Comparison of ENCODE assay signal across 9 mouse cellular contexts in genomic region chr2:151874551-151874950, GRCm38 (mm10). TPM values are rescaled to one million over a fixed set of nuclear protein-coding genes. Genes with fewer than 3 reads are reported as not detected.
A peak's percentile ranks its signal among the peaks of the same experiment; 100 is the strongest.
DNase-seq lines count a peak whose midpoint lies in the region; ATAC-seq and TF ChIP-seq lines count a peak whose summit lies in the region.
"Had no signal": no experiment of that assay in that cellular context is flagged by ENCODE, and none has a peak within 500 bp of the region (broad histone marks: within the 10 kb centered on the region; RNA-seq: fewer than 3 reads in every experiment).

No protein-coding gene starts in this region.

- intact Hi-C loops in left cerebral cortex, postnatal 14 days (cut with DNase I): no loop called here

- H3K9ac ChIP-seq in forebrain, embryonic 14.5 days (ENCODE audit: low read length): no peak overlapping the region
- no peak overlapping the region for H3K9ac ChIP-seq in embryonic facial prominence, embryonic 11.5 days (replicated peaks; ENCODE audit: low read length)
- H3K9ac ChIP-seq: limb, embryonic 15.5 days had no signal

- no peak overlapping the region for H3K27ac ChIP-seq in forebrain, embryonic 14.5 days (ENCODE audit: low read depth, low read length)
- no peak overlapping the region for H3K27ac ChIP-seq in forebrain, embryonic 10.5 days
- H3K27ac ChIP-seq in embryonic facial prominence, embryonic 11.5 days (replicated peaks; ENCODE audit: low read depth, low read length): no peak overlapping the region
- H3K27ac ChIP-seq: limb, embryonic 15.5 days had no signal

- DNase-seq in forebrain, embryonic 14.5 days (ENCODE audit: low spot score): peak; percentile 22
- DNase-seq in forebrain, embryonic 10.5 days (ENCODE audit: extremely low spot score, low spot score): no peak
- DNase-seq in left cerebral cortex, postnatal 14 days (ENCODE audit: low spot score in 2 of 2): peak; percentile 52 to 54
- no peak for DNase-seq in left cerebral cortex, adult 11 months (ENCODE audit: low spot score)
- peak; percentile 51 for DNase-seq in embryonic facial prominence, embryonic 11.5 days (ENCODE audit: low spot score)
- no peak for DNase-seq in spleen, postnatal 36 days (ENCODE audit: low spot score in 2 of 2)
- DNase-seq in gastrocnemius, postnatal 25 days: no peak

- peak; percentile 40 for TF ChIP-seq CTCF in E14TG2a.4 (conservative IDR thresholded peaks at IDR 0.05; ENCODE audit: low read length)

- no peak for ATAC-seq in forebrain, embryonic 14.5 days
- ATAC-seq in embryonic facial prominence, embryonic 11.5 days (replicated peaks; ENCODE audit: insufficient number of reproducible peaks, low FRiP score, low TSS enrichment, low read depth): no peak

- no peaks in the 10 kb centered on the region for H3K9me3 ChIP-seq in forebrain, embryonic 14.5 days (replicated peaks; ENCODE audit: control insufficient read depth, low read length)
- H3K9me3 ChIP-seq in forebrain, embryonic 10.5 days: no peaks in the 10 kb centered on the region
- no peaks in the 10 kb centered on the region for H3K9me3 ChIP-seq in E14TG2a.4 (ENCODE audit: low read length)
- no peaks in the 10 kb centered on the region for H3K9me3 ChIP-seq in embryonic facial prominence, embryonic 11.5 days (replicated peaks; ENCODE audit: control insufficient read depth, low read length)
- H3K9me3 ChIP-seq: limb, embryonic 15.5 days had no signal

- no peaks in the 10 kb centered on the region for H3K4me1 ChIP-seq in forebrain, embryonic 14.5 days (ENCODE audit: control insufficient read depth, insufficient read depth, low read length)
- peaks cover 2% of the 10 kb centered on the region; the same call in 1 of the 2 replicates for H3K4me1 ChIP-seq in forebrain, embryonic 10.5 days
- H3K4me1 ChIP-seq in E14TG2a.4 (replicated peaks; ENCODE audit: low read depth, low read length): peaks cover 3% of the 10 kb centered on the region; the same call in 1 of the 2 replicates
- no peaks in the 10 kb centered on the region for H3K4me1 ChIP-seq in embryonic facial prominence, embryonic 11.5 days (ENCODE audit: control insufficient read depth, insufficient read depth, low read length)

- H3K4me3 ChIP-seq in forebrain, embryonic 14.5 days (ENCODE audit: low read depth, low read length): no peak overlapping the region
- H3K4me3 ChIP-seq in forebrain, embryonic 10.5 days: no peak overlapping the region
- no peak overlapping the region for H3K4me3 ChIP-seq in E14TG2a.4 (replicated peaks; ENCODE audit: low read length)
- H3K4me3 ChIP-seq in embryonic facial prominence, embryonic 11.5 days (ENCODE audit: low read depth, low read length): no peak overlapping the region
- H3K4me3 ChIP-seq: limb, embryonic 15.5 days had no signal

- H3K36me3 ChIP-seq in forebrain, embryonic 14.5 days (ENCODE audit: control insufficient read depth, insufficient read depth, low read length): no peaks in the 10 kb centered on the region
- no peaks in the 10 kb centered on the region for H3K36me3 ChIP-seq in forebrain, embryonic 10.5 days (replicated peaks)
- no peaks in the 10 kb centered on the region for H3K36me3 ChIP-seq in E14TG2a.4 (ENCODE audit: insufficient read depth, low read length)
- H3K36me3 ChIP-seq in embryonic facial prominence, embryonic 11.5 days (replicated peaks; ENCODE audit: control insufficient read depth, insufficient read depth, low read depth, low read length): no peaks in the 10 kb centered on the region
- H3K36me3 ChIP-seq: limb, embryonic 15.5 days had no signal

- no peak overlapping the region for H3K4me2 ChIP-seq in forebrain, embryonic 14.5 days (ENCODE audit: low read length)
- no peak overlapping the region for H3K4me2 ChIP-seq in embryonic facial prominence, embryonic 11.5 days (ENCODE audit: low read depth, low read length)
- H3K4me2 ChIP-seq: limb, embryonic 15.5 days had no signal

- H3K27me3 ChIP-seq in forebrain, embryonic 14.5 days (replicated peaks; ENCODE audit: control insufficient read depth, insufficient read depth, low read length): no peaks in the 10 kb centered on the region
- H3K27me3 ChIP-seq in forebrain, embryonic 10.5 days (ENCODE audit: poor library complexity, severe bottlenecking): peaks cover 3% of the 10 kb centered on the region; the same call in 1 of the 2 replicates
- peaks cover 45% of the 10 kb centered on the region for H3K27me3 ChIP-seq in E14TG2a.4 (ENCODE audit: insufficient read depth, low read length)
- no peaks in the 10 kb centered on the region for H3K27me3 ChIP-seq in embryonic facial prominence, embryonic 11.5 days (ENCODE audit: control insufficient read depth, insufficient read depth, low read length)
- H3K27me3 ChIP-seq: limb, embryonic 15.5 days had no signal

RNA-seq across cellular contexts. Expression of gene Rspo4, which starts 31.8 kb away (rescaled TPM):
- polyA plus RNA-seq in forebrain, embryonic 14.5 days (2014; fragmentation: Nextera tagmentation; extraction: Ambion mirVana): 0.17 TPM in 1 of 2 replicates, not detected in the other
- 0.29 and 0.39 TPM in 2 replicates for polyA plus RNA-seq in forebrain, embryonic 10.5 days (2016; fragmentation: Nextera tagmentation; extraction: Ambion mirVana)
- under 1 TPM in 1 of 2 experiments, not detected in 1; 0.13 TPM for total RNA-seq in left cerebral cortex, postnatal 14 days (2021)
- 0.36 and 0.71 TPM in 2 replicates for polyA plus RNA-seq in embryonic facial prominence, embryonic 11.5 days (2014; fragmentation: Nextera tagmentation; extraction: Ambion mirVana)
- total RNA-seq in gastrocnemius, postnatal 25 days (2021): not detected

RNA-seq across cellular contexts. Expression of gene Angpt4, which starts 36.5 kb away (rescaled TPM):
- 0.21 TPM in 1 of 2 replicates, not detected in the other for polyA plus RNA-seq in forebrain, embryonic 14.5 days (2014; fragmentation: Nextera tagmentation; extraction: Ambion mirVana)
- 0.06 and 0.17 TPM in 2 replicates for polyA plus RNA-seq in forebrain, embryonic 10.5 days (2016; fragmentation: Nextera tagmentation; extraction: Ambion mirVana)
- total RNA-seq in left cerebral cortex, postnatal 14 days (2021): under 1 TPM; 0.20 to 0.23 TPM
- polyA plus RNA-seq in embryonic facial prominence, embryonic 11.5 days (2014; fragmentation: Nextera tagmentation; extraction: Ambion mirVana): 0.45 and 0.52 TPM in 2 replicates
- under 1 TPM; 0.11 to 0.15 TPM for total RNA-seq in gastrocnemius, postnatal 25 days (2021)

Comparison
In these comparisons a context has a peak if more than half of its experiments do, and no peak if none do; other contexts are left out.
1. DNase-seq: peak in forebrain, embryonic 14.5 days (single experiment), left cerebral cortex, postnatal 14 days (2 of 2) and embryonic facial prominence, embryonic 11.5 days (single experiment); none in forebrain, embryonic 10.5 days (single experiment), left cerebral cortex, adult 11 months (single experiment), spleen, postnatal 36 days (0 of 2) and gastrocnemius, postnatal 25 days (single experiment).